Mouse (Mus musculus) sigmoid colon, adult 10 weeks (tissue): ENCODE results near the gene Slx4. TPM values are rescaled to one million over a fixed set of nuclear protein-coding genes. Genes with fewer than 3 reads are reported as not detected.

Experiments
- polyA plus RNA-seq: library from polyadenylated mRNA; stranded (reverse); fragments of 350-450 nt; fragmentation: Illumina TruSeq; extraction: RNeasy Lipid Tissue Mini Kit (QIAGEN cat#74804); gene quantifications from one replicate; pipeline ENCODE4 v1.2.3, GENCODE M21; 2014; ENCODE audit warnings: low read depth, low replicate concordance

Gene Slx4
- 8.4 TPM for polyA plus RNA-seq

GRCm38 (mm10) chr16:4003489-4004398, at the start of gene Slx4:
Gene Slx4 (minus strand): TSS chr16:4003770.

GRCm38 (mm10) chr16:4036807-4037206, 33.2 kb upstream of the Slx4 start, which contains the start of gene Dnase1:
Gene Dnase1 (plus strand): TSS chr16:4036942.

GRCm38 (mm10) chr16:3976251-3976671, 27.3 kb downstream of the Slx4 start, which contains the start of gene Nlrc3:
Gene Nlrc3 (minus strand): TSS chr16:3976632.

Other genes with a start within 250 kb of the Slx4 start
- not detected for gene Olfr15, start 172.9 kb downstream of the Slx4 start, polyA plus RNA-seq
- 4.1 TPM for gene Zfp174, start 156.5 kb downstream of the Slx4 start, polyA plus RNA-seq
- gene Naa60, start 131.4 kb downstream of the Slx4 start, polyA plus RNA-seq = 132 TPM
- gene Zfp597, start 119.2 kb downstream of the Slx4 start, polyA plus RNA-seq = 17.8 TPM
- gene Gm20695, start 119.1 kb downstream of the Slx4 start, polyA plus RNA-seq = 1.3 TPM
- not detected for gene 1700037C18Rik, start 95.1 kb downstream of the Slx4 start, polyA plus RNA-seq
- 19.5 TPM for gene Cluap1, start 95.0 kb downstream of the Slx4 start, polyA plus RNA-seq
- gene Nlrc3, start 27.1 kb downstream of the Slx4 start, polyA plus RNA-seq = 1.4 TPM
- not detected for gene Dnase1, start 33.2 kb upstream of the Slx4 start, polyA plus RNA-seq
- gene Trap1, start 74.1 kb upstream of the Slx4 start, polyA plus RNA-seq = 29.0 TPM
- gene Crebbp, start 210.2 kb upstream of the Slx4 start, polyA plus RNA-seq = 16.5 TPM